Mouse (Mus musculus): Measurements from ENCODE around the gene Metap1d. TPM values are rescaled to one million over a fixed set of nuclear protein-coding genes. Genes with fewer than 3 reads are reported as not detected.

The Metap1d gene
- polyA plus RNA-seq, 1 experiment from 2014 or later = 13.5 TPM

- 4% methylated on average over 24 of the region's 24 CpGs for WGBS
- Histone ChIP-seq H3K27me3 (replicated peaks; ENCODE audit: control insufficient read depth, insufficient read depth, low read length) (peaks cover 97% of the 10 kb centered on the region), H3K4me1 (replicated peaks; ENCODE audit: control insufficient read depth, insufficient read depth, low read length) (peaks cover 1% of the 10 kb centered on the region; the same call in 1 of the 2 replicates), H3K4me3 (ENCODE audit: low read depth, low read length) (no peak overlapping the region), H3K36me3 (ENCODE audit: control insufficient read depth, insufficient read depth) (no peaks in the 10 kb centered on the region), H3K27ac (ENCODE audit: low read depth, low read length) (no peak overlapping the region), H3K4me2 (replicated peaks; ENCODE audit: low read depth) (no peak overlapping the region), H3K9ac (ENCODE audit: low read depth, low read length) (no peak overlapping the region), H3K9me3 (ENCODE audit: control insufficient read depth) (no peaks in the 10 kb centered on the region)
- ATAC-seq = no peak
- no peak for TF ChIP-seq CTCF (IDR thresholded peaks at IDR 0.05; ENCODE audit: low read depth)
Observed at GRCm38 (mm10) chr2:71527323-71528013, 74.4 kb downstream of the Metap1d start.

DNA sequence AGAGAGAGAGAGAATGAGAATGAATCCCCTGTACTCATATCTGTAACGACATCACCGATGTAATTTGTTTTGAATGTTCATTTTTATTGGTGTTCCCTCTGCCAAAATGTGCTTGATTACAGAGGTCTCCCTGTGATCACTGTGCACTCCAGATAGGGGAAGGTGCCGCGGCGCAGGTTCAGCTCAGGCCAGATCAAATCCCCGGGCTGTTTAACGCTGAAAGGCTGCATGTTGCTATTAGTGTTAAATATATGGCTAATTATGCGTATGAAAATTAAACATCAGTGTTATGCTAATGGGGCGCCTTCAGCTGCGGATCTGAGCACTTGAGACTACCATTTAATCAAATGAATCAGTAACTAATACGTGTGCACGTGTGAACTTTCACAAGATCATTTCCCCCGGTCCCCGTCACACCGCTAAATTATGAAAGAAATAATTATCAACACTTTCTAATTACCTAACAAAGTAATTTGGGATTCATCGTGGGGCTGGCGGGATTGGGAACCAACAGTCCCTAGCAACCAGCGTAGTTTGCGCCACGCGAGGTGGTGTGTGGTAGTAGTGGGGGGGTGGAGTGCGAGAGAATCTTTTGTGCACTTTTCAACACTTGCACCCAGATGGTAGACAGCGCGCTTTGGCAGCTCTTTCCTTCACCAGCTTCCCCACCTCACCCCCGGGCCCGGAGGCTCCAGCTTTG lies 75.1 kb downstream of the Metap1d start, which contains the start of gene Dlx1:
Dlx1 (plus strand) TSS at position 100 of the 700 bp plus-strand sequence.
- H3K9me3 ChIP-seq (ENCODE audit: control insufficient read depth) = no peaks in the 10 kb centered on the region
- no peak within 1 kb of the TSS for H3K9ac ChIP-seq (ENCODE audit: low read depth, low read length)
- H3K4me1 ChIP-seq (replicated peaks; ENCODE audit: control insufficient read depth, insufficient read depth, low read length) = peaks cover 4% of the 10 kb centered on the region; the same call in 1 of the 2 replicates
- H3K27ac ChIP-seq (ENCODE audit: low read depth, low read length) = no peak within 1 kb of the TSS
- H3K27me3 ChIP-seq (replicated peaks; ENCODE audit: control insufficient read depth, insufficient read depth, low read length) = peaks cover 98% of the 10 kb centered on the region
- H3K36me3 ChIP-seq (ENCODE audit: control insufficient read depth, insufficient read depth) = no peaks in the 10 kb centered on the region
- peak within 1 kb of the TSS; percentile 50 for H3K4me3 ChIP-seq (ENCODE audit: low read depth, low read length)
- no peak for TF ChIP-seq CTCF (IDR thresholded peaks at IDR 0.05; ENCODE audit: low read depth)
- no peak for ATAC-seq
- WGBS = 3% methylated on average over 26 of the region's 26 CpGs
- H3K4me2 ChIP-seq (replicated peaks; ENCODE audit: low read depth) = peak within 1 kb of the TSS; percentile 88

- no peaks in the 10 kb centered on the region for H3K36me3 ChIP-seq (ENCODE audit: control insufficient read depth, insufficient read depth)
- no peak for TF ChIP-seq CTCF (IDR thresholded peaks at IDR 0.05; ENCODE audit: low read depth)
- H3K27me3 ChIP-seq (replicated peaks; ENCODE audit: control insufficient read depth, insufficient read depth, low read length) = peaks cover 95% of the 10 kb centered on the region
- no peaks in the 10 kb centered on the region for H3K9me3 ChIP-seq (ENCODE audit: control insufficient read depth)
- no peak overlapping the region for H3K27ac ChIP-seq (ENCODE audit: low read depth, low read length)
- H3K4me1 ChIP-seq (replicated peaks; ENCODE audit: control insufficient read depth, insufficient read depth, low read length) = peaks cover 4% of the 10 kb centered on the region; the same call in 1 of the 2 replicates
- peak overlapping the region; percentile 88 for H3K4me2 ChIP-seq (replicated peaks; ENCODE audit: low read depth)
- peak; percentile 39; the same call in 1 of the 2 replicates for ATAC-seq
- H3K4me3 ChIP-seq (ENCODE audit: low read depth, low read length) = peak overlapping the region; percentile 50
- under 1% methylated on average over 55 of the region's 57 CpGs for WGBS
- no peak overlapping the region for H3K9ac ChIP-seq (ENCODE audit: low read depth, low read length)
Observed at GRCm38 (mm10) chr2:71528714-71529510, 75.8 kb downstream of the Metap1d start.

GRCm38 (mm10) chr2:71529511-71530351 lies 76.7 kb downstream of the Metap1d start:
- WGBS = under 1% methylated on average over 60 of the region's 60 CpGs
- H3K9ac ChIP-seq (ENCODE audit: low read depth, low read length) = no peak overlapping the region
- no peak overlapping the region; the same call in 1 of the 2 replicates for H3K27ac ChIP-seq (ENCODE audit: low read depth, low read length)
- H3K36me3 ChIP-seq (ENCODE audit: control insufficient read depth, insufficient read depth) = no peaks in the 10 kb centered on the region
- no peaks in the 10 kb centered on the region for H3K9me3 ChIP-seq (ENCODE audit: control insufficient read depth)
- H3K4me3 ChIP-seq (ENCODE audit: low read depth, low read length) = peak overlapping the region; percentile 50
- peak overlapping the region; percentile 88 for H3K4me2 ChIP-seq (replicated peaks; ENCODE audit: low read depth)
- TF ChIP-seq CTCF (IDR thresholded peaks at IDR 0.05; ENCODE audit: low read depth) = no peak
- H3K4me1 ChIP-seq (replicated peaks; ENCODE audit: control insufficient read depth, insufficient read depth, low read length) = peaks cover 4% of the 10 kb centered on the region; the same call in 1 of the 2 replicates
- peaks cover 97% of the 10 kb centered on the region for H3K27me3 ChIP-seq (replicated peaks; ENCODE audit: control insufficient read depth, insufficient read depth, low read length)
- ATAC-seq = peak; percentile 64

DNA sequence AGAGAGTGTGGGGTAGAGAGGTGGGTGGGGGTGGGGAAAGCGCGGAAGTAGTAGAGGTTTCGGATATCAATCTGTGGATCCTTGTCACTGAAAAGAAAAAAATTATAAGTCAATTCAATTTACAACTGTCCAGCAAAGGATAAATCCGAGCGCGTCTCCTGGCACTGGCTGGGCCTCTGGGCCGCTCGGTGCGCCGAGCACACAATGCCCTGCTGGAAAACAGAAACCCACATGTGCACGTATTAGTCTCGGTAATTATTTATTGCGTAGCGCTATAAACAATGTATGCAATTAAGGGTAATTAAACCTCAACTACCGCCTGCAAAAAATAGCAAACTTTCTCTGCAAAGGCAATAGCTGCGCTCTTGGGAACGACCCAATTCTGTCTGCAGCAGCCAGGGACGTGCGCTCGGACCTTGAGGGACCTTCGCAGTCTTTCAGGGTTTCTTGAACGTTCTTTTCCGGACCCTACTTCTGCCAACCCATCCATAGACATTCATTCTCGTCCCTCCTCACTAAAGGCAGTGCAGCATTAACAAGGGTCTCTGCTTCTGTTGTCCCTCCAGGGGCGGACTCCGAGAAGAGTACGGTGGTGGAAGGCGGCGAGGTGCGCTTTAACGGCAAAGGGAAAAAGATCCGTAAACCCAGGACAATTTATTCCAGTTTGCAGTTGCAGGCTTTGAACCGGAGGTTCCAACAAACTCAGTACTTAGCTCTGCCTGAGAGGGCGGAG lies 77.5 kb downstream of the Metap1d start:
- peak overlapping the region; percentile 50 for H3K4me3 ChIP-seq (ENCODE audit: low read depth, low read length)
- TF ChIP-seq CTCF (IDR thresholded peaks at IDR 0.05; ENCODE audit: low read depth) = no peak
- no peaks in the 10 kb centered on the region for H3K36me3 ChIP-seq (ENCODE audit: control insufficient read depth, insufficient read depth)
- 1% methylated on average over 34 of the region's 34 CpGs for WGBS
- no peak overlapping the region for H3K27ac ChIP-seq (ENCODE audit: low read depth, low read length)
- no peak for ATAC-seq
- no peaks in the 10 kb centered on the region for H3K9me3 ChIP-seq (ENCODE audit: control insufficient read depth)
- no peak overlapping the region for H3K9ac ChIP-seq (ENCODE audit: low read depth, low read length)
- peak overlapping the region; percentile 88 for H3K4me2 ChIP-seq (replicated peaks; ENCODE audit: low read depth)
- peaks cover 4% of the 10 kb centered on the region; the same call in 1 of the 2 replicates for H3K4me1 ChIP-seq (replicated peaks; ENCODE audit: control insufficient read depth, insufficient read depth, low read length)
- H3K27me3 ChIP-seq (replicated peaks; ENCODE audit: control insufficient read depth, insufficient read depth, low read length) = peaks cover 96% of the 10 kb centered on the region
